Mouse (Mus musculus): ENCODE data around the gene Bri3.
A peak's percentile ranks its signal among the peaks of the same experiment; 100 is the strongest.
"Not testable (repeated sequence)": the region's sequence is repeated elsewhere in the genome, so short reads cannot be mapped to it uniquely, and the experiment has no call there.

The Bri3 gene

GRCm38 (mm10) chr5:144357881-144358591 lies 113.8 kb downstream of the Bri3 start, which contains the start of gene Baiap2l1:
TSS of gene Baiap2l1 (minus strand) at chr5:144358112.
- DNase-seq (ENCODE audit: low spot score): peak; percentile 98

GRCm38 (mm10) chr5:144358592-144358917 lies 114.3 kb downstream of the Bri3 start:
- DNase-seq (ENCODE audit: low spot score): no peak

GRCm38 (mm10) chr5:144359886-144360285 lies 115.6 kb downstream of the Bri3 start:
- DNase-seq (ENCODE audit: low spot score): no peak

- DNase-seq (ENCODE audit: low spot score): peak; percentile 28
Measured at GRCm38 (mm10) chr5:144360346-144360745, 116.1 kb downstream of the Bri3 start.

GRCm38 (mm10) chr5:144364680-144365357 lies 120.6 kb downstream of the Bri3 start:
- DNase-seq (ENCODE audit: low spot score): no peak

- not testable (repeated sequence) for DNase-seq (ENCODE audit: low spot score)
Measured at GRCm38 (mm10) chr5:144366551-144366950, 122.3 kb downstream of the Bri3 start.

GRCm38 (mm10) chr5:144368661-144369205 lies 124.5 kb downstream of the Bri3 start:
- DNase-seq (ENCODE audit: low spot score): no peak

GRCm38 (mm10) chr5:144370986-144371385 lies 126.7 kb downstream of the Bri3 start:
- no peak for DNase-seq (ENCODE audit: low spot score)

- peak; percentile 70 for DNase-seq (ENCODE audit: low spot score)
Measured at GRCm38 (mm10) chr5:144372177-144372576, 127.9 kb downstream of the Bri3 start.

- DNase-seq (ENCODE audit: low spot score): no peak
Measured at GRCm38 (mm10) chr5:144372885-144373284, 128.6 kb downstream of the Bri3 start.

- no peak for DNase-seq (ENCODE audit: low spot score)
Measured at GRCm38 (mm10) chr5:144379431-144379830, 135.2 kb downstream of the Bri3 start.

- DNase-seq (ENCODE audit: low spot score): no peak
Measured at GRCm38 (mm10) chr5:144380689-144381088, 136.5 kb downstream of the Bri3 start.

GRCm38 (mm10) chr5:144381782-144382181 lies 137.5 kb downstream of the Bri3 start:
- no peak for DNase-seq (ENCODE audit: low spot score)

- DNase-seq (ENCODE audit: low spot score): no peak
Measured at GRCm38 (mm10) chr5:144383936-144384335, 139.7 kb downstream of the Bri3 start.

- DNase-seq (ENCODE audit: low spot score): peak; percentile 51
Measured at GRCm38 (mm10) chr5:144387851-144388250, 143.6 kb downstream of the Bri3 start.

GRCm38 (mm10) chr5:144394142-144394541 lies 149.9 kb downstream of the Bri3 start:
- DNase-seq (ENCODE audit: low spot score): no peak

- no peak for DNase-seq (ENCODE audit: low spot score)
Measured at GRCm38 (mm10) chr5:144397566-144397965, 153.3 kb downstream of the Bri3 start.

GRCm38 (mm10) chr5:144400821-144401220 lies 156.6 kb downstream of the Bri3 start:
- DNase-seq (ENCODE audit: low spot score): no peak

- DNase-seq (ENCODE audit: low spot score): no peak
Measured at GRCm38 (mm10) chr5:144406256-144406655, 162.0 kb downstream of the Bri3 start.

- DNase-seq (ENCODE audit: low spot score): no peak
Measured at GRCm38 (mm10) chr5:144410666-144411065, 166.4 kb downstream of the Bri3 start.

GRCm38 (mm10) chr5:144411702-144412101 lies 167.5 kb downstream of the Bri3 start:
- no peak for DNase-seq (ENCODE audit: low spot score)

- no peak for DNase-seq (ENCODE audit: low spot score)
Measured at GRCm38 (mm10) chr5:144412781-144413180, 168.5 kb downstream of the Bri3 start.

- no peak for DNase-seq (ENCODE audit: low spot score)
Measured at GRCm38 (mm10) chr5:144418456-144418855, 174.2 kb downstream of the Bri3 start.

Data from urinary bladder, postnatal 14 days (tissue).